Mouse (Mus musculus) right cerebral cortex, postnatal 4 days (tissue): ENCODE data around the gene Cfap126.
"Not testable (repeated sequence)": the region's sequence is repeated elsewhere in the genome, so short reads cannot be mapped to it uniquely, and the experiment has no call there.

ENCODE experiments used
- DNase-seq: peaks from one replicate; pipeline ENCODE4 v3.0.0-alpha.2; 2022

Cfap126 gene

GRCm38 (mm10) chr1:171113873-171114299, at the start of gene Cfap126:
Gene Cfap126 (plus strand): TSS chr1:171113918.
- DNase-seq = peak; percentile 32

GRCm38 (mm10) chr1:171064491-171065242, 49.1 kb upstream of the Cfap126 start, which contains the start of gene Fcgr3:
Gene Fcgr3 (minus strand): TSS chr1:171064935.
- peak; percentile 85 for DNase-seq

DNA sequence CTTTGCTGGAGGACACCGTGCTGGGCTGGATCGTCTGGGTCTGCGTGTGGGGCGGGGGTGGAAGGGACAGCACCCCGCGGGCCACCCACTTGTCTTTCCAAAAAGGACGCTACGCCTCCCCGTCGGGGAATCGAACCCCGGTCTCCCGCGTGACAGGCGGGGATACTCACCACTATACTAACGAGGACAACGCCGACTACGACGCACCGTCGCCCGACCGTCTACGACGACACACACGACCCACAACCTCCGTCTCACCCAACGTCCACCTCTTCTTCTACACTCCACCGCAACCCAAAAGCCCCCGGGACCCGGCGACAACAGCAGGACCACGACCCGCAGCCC, 48.5 kb upstream of the Cfap126 start:
- DNase-seq = peak; percentile 79

DNA sequence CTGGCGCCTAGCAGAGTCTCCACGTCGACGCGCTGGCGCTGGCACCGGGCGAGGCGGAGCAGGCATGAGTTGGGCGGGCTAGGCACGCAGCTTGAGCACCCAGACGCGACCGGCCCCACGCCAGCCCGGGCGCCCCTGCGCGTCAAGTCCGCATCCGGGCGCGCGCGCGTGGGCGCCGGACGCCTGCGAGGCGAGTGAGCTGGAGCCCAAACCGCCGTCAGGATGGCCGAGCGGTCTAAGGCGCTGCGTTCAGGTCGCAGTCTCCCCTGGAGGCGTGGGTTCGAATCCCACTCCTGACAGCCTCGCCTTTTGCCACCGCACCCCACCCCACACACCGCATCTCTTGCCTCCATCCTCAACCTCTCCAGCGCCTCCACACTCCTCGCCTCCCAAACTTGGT, 48.0 kb upstream of the Cfap126 start:
- peak; percentile 54 for DNase-seq

- DNase-seq = not testable (repeated sequence)
These were observed 47.1 kb upstream of the Cfap126 start for GRCm38 (mm10) chr1:171066583-171066982.

GRCm38 (mm10) chr1:171067928-171068327, 45.8 kb upstream of the Cfap126 start:
- DNase-seq = not testable (repeated sequence)

- DNase-seq = peak; percentile 18
These were observed 44.2 kb upstream of the Cfap126 start for GRCm38 (mm10) chr1:171069508-171069907.

GRCm38 (mm10) chr1:171070879-171071278, 42.8 kb upstream of the Cfap126 start:
- not testable (repeated sequence) for DNase-seq

DNA sequence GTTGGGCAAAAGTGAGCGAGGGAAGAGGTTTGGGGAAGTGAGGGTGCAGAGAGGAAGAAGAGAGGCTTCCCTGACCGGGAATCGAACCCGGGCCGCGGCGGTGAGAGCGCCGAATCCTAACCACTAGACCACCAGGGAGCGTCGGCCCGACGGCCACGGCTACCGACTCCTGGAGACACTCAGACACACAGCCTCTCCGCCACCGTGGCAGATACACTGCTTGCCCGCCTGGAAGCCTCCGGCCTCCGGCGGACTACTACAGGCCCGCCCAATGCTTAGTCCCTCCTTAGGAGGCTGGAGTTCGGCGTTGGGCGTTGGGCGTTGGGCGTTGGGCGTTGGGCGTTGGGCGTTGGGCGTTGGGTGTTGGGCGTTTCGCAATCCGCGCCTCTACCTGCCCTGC, 42.0 kb upstream of the Cfap126 start:
- DNase-seq = not testable (repeated sequence)

DNA sequence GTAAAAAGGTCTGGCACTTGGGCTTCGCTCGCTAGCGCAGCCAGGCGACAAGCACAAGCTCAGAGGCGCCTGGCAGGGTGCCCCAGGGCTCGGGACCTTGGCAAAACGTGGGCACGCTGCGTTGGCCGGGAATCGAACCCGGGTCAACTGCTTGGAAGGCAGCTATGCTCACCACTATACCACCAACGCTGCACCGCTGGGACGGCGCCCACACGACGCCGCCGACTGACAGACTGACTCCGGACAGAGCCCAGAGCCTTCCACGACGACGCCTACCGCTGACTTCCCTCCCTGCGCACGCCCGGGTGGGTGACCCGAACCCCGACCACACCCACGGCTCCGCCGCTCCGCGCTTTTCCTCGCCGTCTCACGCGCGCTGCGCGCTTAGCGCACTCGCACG, 41.5 kb upstream of the Cfap126 start:
- not testable (repeated sequence) for DNase-seq

DNA sequence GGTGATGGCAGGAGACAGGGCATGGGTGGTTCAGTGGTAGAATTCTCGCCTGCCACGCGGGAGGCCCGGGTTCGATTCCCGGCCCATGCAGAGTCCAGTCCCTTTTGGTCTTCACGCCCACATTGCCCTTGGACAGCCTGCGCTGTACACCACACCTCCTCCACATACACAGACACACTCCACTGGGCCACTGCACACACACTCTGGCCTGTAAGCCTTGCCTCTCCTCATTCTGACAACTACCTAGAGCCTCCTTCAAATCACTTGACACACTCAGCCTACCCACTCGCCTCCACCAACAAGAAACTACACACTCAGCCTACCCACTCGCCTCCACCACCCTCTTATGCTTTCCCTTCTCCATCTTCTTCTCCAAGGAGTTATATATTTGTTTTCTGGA, 39.4 kb upstream of the Cfap126 start:
- DNase-seq = not testable (repeated sequence)

DNA sequence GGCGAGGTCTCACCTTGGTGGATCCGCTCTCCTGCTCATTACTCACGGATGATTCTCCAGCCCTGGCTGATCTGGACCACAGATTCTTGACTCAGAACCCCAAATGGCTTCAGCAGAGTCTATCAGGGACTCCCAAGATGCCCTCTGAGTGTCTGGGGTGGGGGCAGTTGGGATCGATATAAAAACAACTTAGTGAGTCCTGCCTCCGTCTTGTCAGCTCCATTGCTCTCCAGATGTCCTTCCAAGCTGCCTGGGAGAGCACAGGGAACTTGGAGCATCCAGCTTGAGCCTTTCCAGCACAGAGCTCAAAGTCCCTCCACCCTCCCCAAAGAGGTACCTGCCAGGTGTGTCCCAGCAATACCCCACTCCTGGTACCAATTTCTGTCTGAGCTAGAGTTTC, 37.5 kb upstream of the Cfap126 start:
- not testable (repeated sequence) for DNase-seq

DNA sequence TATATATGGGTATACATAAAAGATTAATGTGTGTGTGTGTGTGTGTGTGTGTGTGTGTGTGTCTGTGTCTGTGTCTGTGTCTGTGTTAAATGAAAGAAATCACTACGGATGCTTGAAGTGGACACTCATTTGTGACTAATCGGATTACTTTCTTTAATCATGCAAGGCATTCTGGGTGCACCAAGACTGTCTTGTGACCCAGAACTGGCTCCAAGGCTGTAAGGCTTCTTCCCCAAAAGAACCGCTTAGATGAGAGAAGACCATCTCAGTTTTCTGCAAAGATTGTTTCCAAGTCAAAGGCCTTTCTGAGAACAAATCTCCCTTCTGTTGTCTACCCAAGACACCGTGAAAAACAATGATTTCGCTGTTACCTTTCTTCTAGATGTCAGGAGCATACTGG, 36.5 kb upstream of the Cfap126 start:
- not testable (repeated sequence) for DNase-seq

DNA sequence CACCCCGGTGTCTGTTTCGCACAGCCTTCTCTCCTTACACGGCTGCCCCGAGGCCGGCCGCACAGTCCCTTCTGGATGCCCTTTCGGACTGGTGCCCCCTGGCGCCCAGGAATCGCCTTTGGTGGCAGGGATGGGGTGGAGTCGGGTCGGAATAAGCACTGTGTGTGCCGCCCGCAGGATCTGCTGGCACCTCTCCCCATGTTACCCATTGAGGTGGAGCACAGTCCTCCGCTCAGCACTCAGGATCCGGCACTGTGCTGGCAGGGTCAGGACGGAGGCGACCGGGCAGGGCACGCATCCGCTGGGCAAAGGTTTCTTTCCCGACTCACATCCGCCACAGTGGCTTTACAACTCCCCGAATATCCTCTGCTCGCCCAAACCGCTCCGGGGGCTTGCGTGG, 35.8 kb upstream of the Cfap126 start:
- not testable (repeated sequence) for DNase-seq

- not testable (repeated sequence) for DNase-seq
These were observed 35.3 kb upstream of the Cfap126 start for GRCm38 (mm10) chr1:171078419-171078818.

DNA sequence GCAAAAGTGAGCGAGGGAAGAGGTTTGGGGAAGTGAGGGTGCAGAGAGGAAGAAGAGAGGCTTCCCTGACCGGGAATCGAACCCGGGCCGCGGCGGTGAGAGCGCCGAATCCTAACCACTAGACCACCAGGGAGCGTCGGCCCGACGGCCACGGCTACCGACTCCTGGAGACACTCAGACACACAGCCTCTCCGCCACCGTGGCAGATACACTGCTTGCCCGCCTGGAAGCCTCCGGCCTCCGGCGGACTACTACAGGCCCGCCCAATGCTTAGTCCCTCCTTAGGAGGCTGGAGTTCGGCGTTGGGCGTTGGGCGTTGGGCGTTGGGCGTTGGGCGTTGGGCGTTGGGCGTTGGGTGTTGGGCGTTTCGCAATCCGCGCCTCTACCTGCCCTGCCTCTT, 34.4 kb upstream of the Cfap126 start:
- not testable (repeated sequence) for DNase-seq

- not testable (repeated sequence) for DNase-seq
These were observed 33.9 kb upstream of the Cfap126 start for GRCm38 (mm10) chr1:171079825-171080224.

DNA sequence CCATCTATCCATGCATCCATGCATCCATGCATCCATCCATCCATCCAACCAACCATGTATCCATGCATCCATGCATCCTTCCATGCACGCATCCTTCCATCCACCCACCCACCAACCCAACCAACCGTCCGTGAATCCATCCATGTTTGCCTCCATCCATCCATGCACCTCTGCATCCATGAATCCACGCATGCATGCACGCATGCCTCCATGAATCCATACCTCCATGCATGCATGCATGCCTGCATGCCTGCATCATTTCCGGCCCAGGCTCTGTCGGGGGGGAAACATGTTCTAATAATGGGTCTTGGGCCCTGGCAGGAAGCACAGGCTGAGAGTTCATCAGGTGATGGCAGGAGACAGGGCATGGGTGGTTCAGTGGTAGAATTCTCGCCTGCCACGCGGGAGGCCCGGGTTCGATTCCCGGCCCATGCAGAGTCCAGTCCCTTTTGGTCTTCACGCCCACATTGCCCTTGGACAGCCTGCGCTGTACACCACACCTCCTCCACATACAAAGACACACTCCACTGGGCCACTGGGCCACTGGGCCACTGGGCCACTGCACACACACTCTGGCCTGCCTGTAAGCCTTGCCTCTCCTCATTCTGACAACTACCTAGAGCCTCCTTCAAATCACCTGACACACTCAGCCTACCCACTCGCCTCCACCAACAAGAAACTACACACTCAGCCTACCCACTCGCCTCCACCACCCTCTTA, 32.0 kb upstream of the Cfap126 start:
- not testable (repeated sequence) for DNase-seq

DNA sequence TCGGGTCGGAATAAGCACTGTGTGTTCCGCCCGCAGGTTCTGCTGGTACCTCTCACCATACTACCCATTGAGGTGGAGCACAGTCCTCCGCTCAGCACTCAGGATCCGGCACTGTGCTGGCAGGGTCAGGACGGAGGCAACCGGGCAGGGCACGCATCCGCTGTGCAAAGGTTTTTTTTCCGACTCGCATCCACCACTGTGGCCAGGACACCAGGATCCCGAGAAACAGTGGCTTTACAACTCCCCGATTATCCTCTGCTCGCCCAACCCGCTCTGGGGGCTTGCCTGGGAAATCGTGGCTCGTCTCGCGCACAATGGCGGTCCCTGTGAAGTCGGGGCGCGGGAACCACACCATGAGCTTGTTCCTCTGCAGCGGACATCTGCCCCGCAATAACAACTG, 28.0 kb upstream of the Cfap126 start:
- DNase-seq = no peak

DNA sequence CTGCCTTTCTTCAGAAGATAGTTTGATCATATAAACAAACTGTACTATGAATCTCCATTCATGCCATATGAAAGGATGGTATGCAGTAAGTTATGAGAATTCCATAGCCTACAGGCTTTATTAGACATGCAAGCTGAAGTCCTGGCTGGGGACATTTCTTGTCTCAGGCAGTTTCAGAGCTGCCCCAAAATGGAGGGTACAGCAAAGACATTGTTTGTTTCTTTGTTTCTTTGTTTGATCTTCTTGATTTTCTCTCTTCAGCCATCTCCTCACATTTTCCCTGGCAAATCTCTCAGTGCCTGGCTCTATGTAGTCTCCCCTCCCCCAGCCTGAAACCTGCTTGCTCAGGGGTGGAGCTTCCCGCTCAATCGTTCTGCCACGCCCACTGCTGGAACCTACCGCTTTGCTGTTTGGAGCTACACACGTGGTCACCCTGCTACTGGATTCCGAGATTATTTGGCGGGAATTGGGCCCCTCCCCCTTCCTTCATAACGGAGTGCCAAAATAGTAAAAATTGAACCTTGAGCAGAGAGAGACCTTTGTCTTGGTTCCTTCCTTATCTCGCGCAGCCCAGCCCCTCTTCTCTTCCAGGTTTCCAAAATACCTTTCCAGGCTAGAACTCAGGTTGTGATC, 25.4 kb upstream of the Cfap126 start:
- DNase-seq = not testable (repeated sequence)

DNA sequence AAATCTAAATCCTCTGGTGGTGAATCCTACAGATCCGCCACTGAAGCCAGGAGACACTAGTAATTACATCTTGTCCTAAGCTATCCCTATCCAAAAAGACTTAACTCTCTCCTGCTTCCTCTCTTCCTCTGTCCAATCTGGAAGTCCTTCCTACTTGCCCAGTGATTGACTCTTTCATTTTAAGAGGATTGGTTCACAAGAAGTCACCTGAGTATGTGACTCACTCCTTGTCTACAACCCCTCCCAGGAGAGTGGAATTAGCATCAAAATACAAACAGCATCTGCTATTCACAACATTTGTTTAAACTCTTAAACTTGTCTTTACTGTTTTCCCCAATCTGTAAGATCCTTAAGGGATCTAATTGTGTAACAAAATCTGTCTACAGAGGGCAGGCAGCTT, 23.8 kb upstream of the Cfap126 start:
- DNase-seq = no peak

GRCm38 (mm10) chr1:171090761-171091160, 23.0 kb upstream of the Cfap126 start:
- DNase-seq = no peak

DNA sequence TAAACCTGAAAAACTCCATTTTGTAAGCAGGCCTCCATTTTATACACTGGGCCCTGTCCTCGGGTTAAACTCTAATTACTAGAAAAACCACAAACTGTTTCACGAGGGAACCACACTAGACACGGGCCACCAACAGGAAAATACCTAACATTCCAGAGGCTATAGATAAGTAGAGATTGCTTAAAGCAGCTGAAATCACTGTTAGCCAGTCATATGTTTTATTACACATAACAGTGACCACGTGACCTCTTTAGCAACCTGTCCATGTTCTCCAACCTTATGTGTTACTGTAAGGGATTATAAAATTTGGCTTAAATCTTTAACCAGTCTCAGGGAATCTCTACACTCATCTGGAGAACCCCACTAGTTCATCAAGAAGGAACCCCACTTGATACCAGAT, 19.3 kb upstream of the Cfap126 start:
- no peak for DNase-seq
